Mouse (Mus musculus) bone marrow, adult 2 months (tissue): Measurements from ENCODE around the gene Grasp. TPM values are rescaled to one million over a fixed set of nuclear protein-coding genes. Genes with fewer than 3 reads are reported as not detected.

ENCODE experiments used
- H3K27ac ChIP-seq: fragments of 200-500 bp; 2 replicates; pipeline ENCODE4 v1.5.1; 2012; ENCODE audit warnings: low read depth, mild to moderate bottlenecking, control low read depth, inconsistent platforms, low read length; ENCODE audit not compliant: control insufficient read depth, poor library complexity, insufficient read depth
- H3K4me1 ChIP-seq: fragments of 200-500 bp; 2 replicates; pipeline ENCODE4 v1.6.1; 2011; ENCODE audit warnings: low read length; ENCODE audit not compliant: control insufficient read depth, insufficient read depth
- H3K4me3 ChIP-seq: fragments of 200-500 bp; replicated peaks from 2 replicates; pipeline ENCODE3; 2011; ENCODE audit warnings: mild to moderate bottlenecking, low read depth, low read length, control low read depth; ENCODE audit not compliant: control insufficient read depth
- CTCF ChIP-seq: fragments of 200-500 bp; IDR thresholded peaks from 2 replicates; pipeline ENCODE4 v1.5.1; 2011; ENCODE audit warnings: low read length, control low read depth; ENCODE audit not compliant: control insufficient read depth, insufficient read depth
- POLR2A ChIP-seq: fragments of 200-500 bp; IDR thresholded peaks from 2 replicates; pipeline ENCODE4 v1.6.1; 2011; ENCODE audit warnings: low read depth, mild to moderate bottlenecking, control low read depth, low read length, borderline replicate concordance; ENCODE audit not compliant: control insufficient read depth
- WGBS: fragments of 180-500 bp; shearing (Covaris S2); methylation state at CpG from one replicate; pipeline ENCODE4 v1.1.7; 2018; 5-methylcytosine and 5-hydroxymethylcytosine counted together
- polyA plus RNA-seq: library from polyadenylated mRNA; stranded (reverse); fragments of >200 nt; gene quantifications from 2 replicates; pipeline ENCODE4 v1.2.4, GENCODE M21; 2011; ENCODE audit warnings: low replicate concordance; ENCODE audit not compliant: missing spikeins, insufficient read depth, insufficient read length

The Grasp gene
- polyA plus RNA-seq, 1 experiment: 2.5 TPM

DNA sequence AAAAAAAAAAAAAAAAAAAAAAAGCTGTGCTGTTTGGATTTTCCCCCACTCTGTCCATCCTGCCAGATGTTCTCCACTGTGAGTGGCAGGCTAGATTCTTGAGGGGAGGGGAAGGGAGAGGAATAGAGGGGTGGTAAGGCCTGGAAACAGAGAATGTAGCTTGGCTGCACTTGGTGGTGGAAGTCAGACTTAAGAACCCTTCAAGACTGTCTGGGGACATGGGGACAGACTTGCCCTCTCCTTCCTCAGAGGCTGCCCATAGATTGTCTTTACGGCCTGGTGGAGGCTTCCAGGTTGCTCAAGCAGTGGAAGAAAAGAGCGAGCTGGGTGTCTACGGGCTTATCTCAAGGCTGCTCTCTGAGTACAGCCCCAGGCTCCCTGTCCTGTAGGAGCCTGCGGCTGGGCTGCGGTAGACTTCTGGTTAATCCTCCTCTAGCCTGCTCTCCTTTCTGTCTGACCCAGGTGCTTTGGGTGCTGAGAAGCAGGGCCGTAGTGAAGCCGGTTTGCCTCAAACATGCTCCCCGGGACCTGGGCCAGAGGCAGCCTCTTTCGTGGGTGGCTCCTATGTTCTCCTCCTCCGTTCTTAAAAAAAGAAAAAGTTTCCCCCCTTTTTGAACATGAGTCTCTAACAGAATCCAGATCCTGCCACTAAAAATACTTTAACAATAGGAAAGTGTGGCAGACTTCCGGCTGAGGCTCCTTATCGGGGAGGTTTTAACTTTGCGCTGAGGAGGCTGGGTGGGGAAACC is 37.1 kb downstream of the Grasp start:
- Histone ChIP-seq H3K4me3 (no peak overlapping the region), H3K4me1 (peaks cover 15% of the 10 kb centered on the region), H3K27ac (no peak overlapping the region)
- TF ChIP-seq CTCF (no peak), POLR2A (no peak)
- 24% methylated on average over 13 of the region's 13 CpGs for WGBS

DNA sequence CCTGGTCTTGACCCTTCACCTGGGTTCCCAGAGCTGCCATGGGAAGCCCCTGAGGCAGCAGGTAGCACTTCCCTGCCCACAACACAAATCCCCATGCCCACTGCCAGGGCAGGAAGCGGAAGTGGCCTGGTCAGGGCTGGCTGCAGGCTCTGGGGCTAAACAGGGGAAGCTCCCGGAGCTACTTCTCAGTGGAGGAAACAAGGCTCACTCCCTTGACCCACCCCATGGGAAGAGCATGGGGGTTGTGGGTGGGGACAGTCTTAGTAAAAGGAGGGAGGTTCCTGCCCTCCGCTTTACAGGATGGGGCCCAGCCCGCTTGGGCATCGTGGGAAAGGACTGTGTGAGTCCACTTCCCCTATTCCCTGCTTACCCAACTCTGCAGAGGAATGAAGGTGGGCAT is 38.5 kb downstream of the Grasp start:
- H3K4me1 ChIP-seq: peaks cover 9% of the 10 kb centered on the region
- H3K4me3 ChIP-seq: no peak overlapping the region
- peak overlapping the region; percentile 1; the same call in 1 of the 2 replicates for H3K27ac ChIP-seq
- no peak for TF ChIP-seq POLR2A
- TF ChIP-seq CTCF: no peak
- 4% methylated on average over 5 of the region's 5 CpGs for WGBS

DNA sequence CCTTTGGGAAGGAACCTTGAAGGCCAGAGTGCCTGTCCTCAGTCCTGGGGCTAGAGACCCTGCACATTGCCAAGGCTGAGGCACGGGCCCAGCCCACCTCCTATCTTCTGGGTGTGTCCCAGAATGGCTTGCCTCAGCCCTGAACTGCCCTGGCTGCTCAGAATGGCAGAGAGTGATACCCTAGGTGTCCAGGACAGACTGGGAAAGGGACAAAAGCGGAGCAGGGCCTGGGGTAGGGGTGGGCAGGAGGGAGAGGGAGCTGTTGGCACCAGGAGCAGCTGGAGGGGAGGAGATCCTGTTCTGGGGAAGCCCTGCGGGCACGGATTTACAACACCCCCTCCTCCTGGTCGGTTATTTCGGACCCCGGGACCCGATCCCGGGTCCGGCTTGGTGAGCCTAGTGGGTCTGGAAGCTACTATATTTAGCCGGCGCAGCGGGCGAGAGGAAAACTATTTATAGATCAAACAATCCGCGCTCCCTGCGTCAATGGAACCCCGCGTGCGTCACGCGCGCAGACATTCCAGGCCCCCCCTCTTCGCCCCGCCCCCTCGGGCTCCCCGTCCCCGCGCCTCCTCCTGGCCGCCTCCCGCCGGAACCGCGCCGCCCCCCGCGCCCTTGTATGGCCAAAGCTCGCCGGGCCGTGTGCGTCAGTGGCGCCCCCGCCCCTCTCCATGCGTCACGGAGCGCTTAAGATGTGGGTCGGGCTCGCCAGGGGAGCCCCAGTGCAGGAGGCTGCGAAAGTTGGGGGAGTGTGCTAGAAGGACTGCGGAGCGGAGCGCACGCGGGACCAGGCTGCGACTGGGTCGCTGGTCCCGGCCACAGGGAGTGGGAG is 42.4 kb downstream of the Grasp start:
- Histone ChIP-seq H3K27ac (peak overlapping the region; percentile 69), H3K4me1 (peaks cover 5% of the 10 kb centered on the region), H3K4me3 (peak overlapping the region; percentile 66)
- 3% methylated on average over 57 of the region's 57 CpGs for WGBS
- TF ChIP-seq POLR2A (peak; percentile 88; the same call in 1 of the 2 replicates), CTCF (no peak)

DNA sequence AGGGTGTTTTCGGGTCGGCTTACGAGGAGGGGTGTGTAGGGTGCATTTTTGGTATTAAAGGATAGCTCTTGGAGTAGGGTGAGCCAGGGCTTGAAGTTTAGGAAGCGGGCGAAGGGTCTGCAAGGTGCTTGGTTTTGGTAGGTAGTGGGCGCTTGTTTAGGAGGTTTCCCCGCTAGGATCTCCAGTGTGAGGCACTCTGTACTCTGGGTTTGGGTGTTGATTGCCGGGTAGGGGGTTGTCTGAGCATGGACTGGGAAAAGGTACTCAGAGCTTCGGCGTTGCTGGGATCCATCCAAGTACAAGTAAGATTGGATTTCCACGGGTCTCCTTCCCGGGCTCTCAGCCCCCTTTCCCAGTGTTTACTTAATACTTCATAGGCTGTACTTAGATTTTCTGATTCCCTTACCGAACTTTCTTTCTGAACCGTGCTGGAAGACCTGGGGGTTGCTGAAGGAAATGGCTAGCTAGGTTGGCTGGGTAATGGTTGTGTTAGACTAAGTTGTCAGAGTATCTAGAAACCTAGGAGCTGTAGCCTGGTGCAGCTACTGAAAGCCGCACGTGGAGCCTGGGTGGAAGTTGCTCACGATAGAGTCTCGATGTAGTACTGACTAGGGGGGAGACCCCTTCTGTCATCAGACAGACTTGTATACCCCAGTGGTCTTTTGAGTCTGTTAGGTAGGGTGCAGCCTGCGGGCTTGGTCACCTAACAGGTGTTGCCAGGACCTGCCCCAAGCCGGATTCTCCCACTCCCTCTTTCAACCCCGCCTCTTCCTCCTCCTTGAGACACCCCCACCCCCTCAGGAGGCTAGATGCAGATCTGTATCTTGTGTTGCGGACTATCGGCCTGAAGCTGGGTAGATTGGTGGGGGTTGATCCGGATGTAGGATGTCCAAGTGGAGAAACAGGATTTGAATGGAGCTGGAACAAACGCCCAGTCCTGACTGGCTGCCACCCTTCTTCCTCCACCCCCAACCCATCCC is 43.4 kb downstream of the Grasp start:
- Histone ChIP-seq H3K4me1 (peaks cover 5% of the 10 kb centered on the region), H3K27ac (peak overlapping the region; percentile 54), H3K4me3 (peak overlapping the region; percentile 66)
- 2% methylated on average over 25 of the region's 25 CpGs for WGBS
- TF ChIP-seq POLR2A: no peak
- no peak for TF ChIP-seq CTCF

DNA sequence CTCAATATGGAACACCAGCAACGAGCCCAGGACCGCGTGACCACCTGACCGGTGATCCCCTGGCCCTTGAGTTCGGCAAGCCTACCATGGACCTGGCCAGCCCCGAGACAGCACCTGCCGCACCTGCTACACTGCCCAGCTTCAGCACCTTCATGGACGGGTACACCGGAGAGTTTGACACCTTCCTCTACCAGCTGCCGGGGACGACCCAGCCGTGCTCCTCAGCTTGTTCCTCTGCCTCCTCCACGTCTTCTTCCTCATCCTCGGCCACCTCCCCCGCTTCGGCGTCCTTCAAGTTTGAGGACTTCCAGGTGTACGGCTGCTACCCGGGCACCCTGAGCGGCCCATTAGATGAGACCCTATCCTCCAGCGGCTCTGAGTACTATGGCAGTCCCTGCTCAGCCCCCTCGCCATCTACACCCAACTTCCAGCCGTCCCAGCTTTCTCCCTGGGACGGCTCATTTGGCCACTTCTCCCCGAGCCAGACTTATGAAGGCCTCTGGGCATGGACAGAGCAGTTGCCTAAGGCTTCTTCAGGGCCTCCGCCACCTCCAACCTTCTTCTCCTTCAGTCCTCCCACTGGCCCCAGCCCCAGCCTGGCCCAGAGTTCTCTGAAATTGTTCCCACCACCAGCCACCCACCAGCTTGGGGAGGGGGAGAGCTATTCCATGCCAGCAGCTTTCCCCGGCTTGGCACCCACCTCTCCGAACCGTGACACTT is 46.3 kb downstream of the Grasp start:
- H3K27ac ChIP-seq: no peak overlapping the region
- TF ChIP-seq CTCF (no peak), POLR2A (no peak)
- peaks cover 2% of the 10 kb centered on the region; the same call in 1 of the 2 replicates for H3K4me1 ChIP-seq
- 90% methylated on average over 29 of the region's 29 CpGs for WGBS
- H3K4me3 ChIP-seq: no peak overlapping the region

DNA sequence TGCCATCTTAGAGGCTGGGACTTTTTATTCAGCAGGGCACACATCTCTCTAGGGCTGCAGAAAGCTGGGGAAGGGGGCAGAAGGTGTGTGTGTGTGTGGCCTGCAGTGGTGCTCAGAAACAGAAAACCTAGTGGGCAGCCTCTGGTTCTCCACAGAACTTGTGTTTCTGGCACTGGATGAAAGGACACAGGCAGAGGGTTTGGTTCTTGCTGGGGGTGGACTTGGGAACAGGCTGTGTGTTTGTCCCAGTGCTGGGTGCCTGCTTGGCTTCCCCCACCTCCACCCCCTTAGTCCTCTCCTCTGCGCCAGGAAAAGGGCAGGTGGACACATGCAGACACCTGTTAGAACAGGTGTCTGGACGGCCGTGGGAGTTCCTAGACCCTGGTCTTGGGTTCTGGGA is 47.1 kb downstream of the Grasp start:
- no peaks in the 10 kb centered on the region; the same call in 1 of the 2 replicates for H3K4me1 ChIP-seq
- no peak overlapping the region for H3K4me3 ChIP-seq
- H3K27ac ChIP-seq: no peak overlapping the region
- no peak for TF ChIP-seq POLR2A
- TF ChIP-seq CTCF: no peak
- 68% methylated on average over 3 of the region's 3 CpGs for WGBS

DNA sequence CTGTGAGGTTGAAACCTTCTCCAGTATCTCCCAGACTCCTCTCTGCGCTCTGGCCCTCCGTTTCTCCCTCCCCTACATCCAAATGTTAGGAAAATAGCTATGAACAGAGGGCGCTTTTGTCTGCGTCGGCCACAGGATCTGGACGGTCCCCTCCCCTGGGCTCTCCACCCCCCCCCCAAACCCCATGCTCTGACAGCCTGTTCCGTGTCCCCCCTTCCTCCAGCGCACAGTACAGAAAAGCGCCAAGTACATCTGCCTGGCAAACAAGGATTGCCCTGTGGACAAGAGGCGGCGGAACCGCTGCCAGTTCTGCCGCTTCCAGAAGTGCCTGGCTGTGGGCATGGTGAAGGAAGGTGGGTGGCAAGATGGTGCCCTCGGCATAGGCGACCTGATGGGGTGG is 47.5 kb downstream of the Grasp start:
- Histone ChIP-seq H3K27ac (no peak overlapping the region), H3K4me1 (no peaks in the 10 kb centered on the region; the same call in 1 of the 2 replicates), H3K4me3 (no peak overlapping the region)
- 86% methylated on average over 15 of the region's 15 CpGs for WGBS
- no peak for TF ChIP-seq CTCF
- TF ChIP-seq POLR2A: no peak
